8 mouse cellular contexts compared by ENCODE assay signal in genomic region chr9:20897736-20898510, GRCm38 (mm10). TPM values are rescaled to one million over a fixed set of nuclear protein-coding genes. Genes with fewer than 3 reads are reported as not detected.
A peak's percentile ranks its signal among the peaks of the same experiment; 100 is the strongest.
DNase-seq lines count a peak whose midpoint lies in the region; ATAC-seq and TF ChIP-seq lines count a peak whose summit lies in the region.

No protein-coding gene starts in this region.

- intact Hi-C loops in left cerebral cortex, adult 2 months (cut with DNase I), result loop anchor here (1.0 to 5.0 kb wide), 3 partner anchors 10 to 174 kb away; partner anchors contain the start of genes Fdx1l, Gm49373 and Ppan
- intact Hi-C loops in left cerebral cortex, postnatal 25 days (cut with DNase I), result loop anchor here (1.0 to 2.0 kb wide), 2 partner anchors 105 to 233 kb away; partner anchors contain the start of genes Mrpl4 and Tyk2

- no peak for TF ChIP-seq CTCF in left cerebral cortex, adult 2 months (IDR thresholded peaks at IDR 0.05)

- no peaks in the 10 kb centered on the region for H3K9me3 ChIP-seq in embryonic facial prominence, embryonic 11.5 days (replicated peaks; ENCODE audit: control insufficient read depth, low read length)
- no peaks in the 10 kb centered on the region for H3K9me3 ChIP-seq in intestine, embryonic 15.5 days

- 6% methylated on average over 36 of the region's 39 CpGs for WGBS in embryonic facial prominence, embryonic 11.5 days
- 4% methylated on average over 37 of the region's 39 CpGs for WGBS in intestine, embryonic 15.5 days

- no peak for DNase-seq in left cerebral cortex, adult 2 months (ENCODE audit: extremely low spot score in 1 of 2, low spot score in 2 of 2)
- no peak for DNase-seq in left cerebral cortex, postnatal 25 days (ENCODE audit: low spot score in 2 of 2)
- no peak for DNase-seq in embryonic facial prominence, embryonic 11.5 days (ENCODE audit: low spot score)
- peak; percentile 22 for DNase-seq in naive thymus-derived CD4-positive, alpha-beta T cell, adult 2 months (ENCODE audit: low read depth)
- no peak for DNase-seq in spleen, postnatal 14 days (ENCODE audit: low spot score in 2 of 2)
- no peak for DNase-seq in left cerebral cortex, adult 18-20 months (ENCODE audit: low spot score in 2 of 2)
- DNase-seq in cerebellum, postnatal 25 days, result no peak

- peaks cover 8% of the 10 kb centered on the region for H3K36me3 ChIP-seq in embryonic facial prominence, embryonic 11.5 days (replicated peaks; ENCODE audit: control insufficient read depth, insufficient read depth, low read depth, low read length)
- H3K36me3 ChIP-seq in intestine, embryonic 15.5 days, result peaks cover 31% of the 10 kb centered on the region

- H3K4me1 ChIP-seq in embryonic facial prominence, embryonic 11.5 days (ENCODE audit: control insufficient read depth, insufficient read depth, low read length), result peaks cover 5% of the 10 kb centered on the region; the same call in 1 of the 2 replicates
- H3K4me1 ChIP-seq in intestine, embryonic 15.5 days (replicated peaks), result peaks cover 15% of the 10 kb centered on the region

- H3K27ac ChIP-seq in left cerebral cortex, adult 2 months, result peak overlapping the region; percentile 78
- no peak overlapping the region for H3K27ac ChIP-seq in embryonic facial prominence, embryonic 11.5 days (replicated peaks; ENCODE audit: low read depth, low read length)
- peak overlapping the region; percentile 44; the same call in 1 of the 2 replicates for H3K27ac ChIP-seq in intestine, embryonic 15.5 days

- peak overlapping the region; percentile 91 for H3K4me2 ChIP-seq in embryonic facial prominence, embryonic 11.5 days (ENCODE audit: low read depth, low read length)
- H3K4me2 ChIP-seq in intestine, embryonic 15.5 days (replicated peaks), result peak overlapping the region; percentile 88

- peak overlapping the region; percentile 96 for H3K9ac ChIP-seq in embryonic facial prominence, embryonic 11.5 days (replicated peaks; ENCODE audit: low read length)
- H3K9ac ChIP-seq in intestine, embryonic 15.5 days, result peak overlapping the region; percentile 99

- peak overlapping the region; percentile 87 for H3K4me3 ChIP-seq in left cerebral cortex, adult 2 months
- peak overlapping the region; percentile 98 for H3K4me3 ChIP-seq in embryonic facial prominence, embryonic 11.5 days (ENCODE audit: low read depth, low read length)
- H3K4me3 ChIP-seq in intestine, embryonic 15.5 days (replicated peaks), result peak overlapping the region; percentile 97

- ATAC-seq in embryonic facial prominence, embryonic 11.5 days (replicated peaks; ENCODE audit: insufficient number of reproducible peaks, low FRiP score, low TSS enrichment, low read depth), result peak; percentile 15; the same call in 1 of the 2 replicates
- ATAC-seq in intestine, embryonic 15.5 days, result peak; percentile 79

- H3K27me3 ChIP-seq in embryonic facial prominence, embryonic 11.5 days (ENCODE audit: control insufficient read depth, insufficient read depth, low read length), result no peaks in the 10 kb centered on the region
- no peaks in the 10 kb centered on the region for H3K27me3 ChIP-seq in intestine, embryonic 15.5 days (replicated peaks)

RNA-seq across cellular contexts. Expression of gene Eif3g, which starts 0.5 kb away (rescaled TPM):
- total RNA-seq in left cerebral cortex, adult 2 months (2021), result 100 to 1,000 TPM; 118 to 122 TPM
- 100 to 1,000 TPM; 113 to 123 TPM for total RNA-seq in left cerebral cortex, postnatal 25 days (2021)
- polyA plus RNA-seq in embryonic facial prominence, embryonic 11.5 days (2014; fragmentation: Nextera tagmentation; extraction: Ambion mirVana), result 352 TPM in 2 replicates
- 292 and 319 TPM in 2 replicates for polyA plus RNA-seq in intestine, embryonic 15.5 days (2015; fragmentation: Nextera tagmentation; extraction: Ambion mirVana)
- total RNA-seq in left cerebral cortex, adult 18-20 months (2021), result 100 to 1,000 TPM; 133 to 134 TPM

RNA-seq across cellular contexts. Expression of gene Ppan, which starts 9.9 kb away (rescaled TPM):
- total RNA-seq in left cerebral cortex, adult 2 months (2021), result 10 to 100 TPM; 25.6 to 26.3 TPM
- total RNA-seq in left cerebral cortex, postnatal 25 days (2021), result 10 to 100 TPM; 19.9 to 21.1 TPM
- polyA plus RNA-seq in embryonic facial prominence, embryonic 11.5 days (2014; fragmentation: Nextera tagmentation; extraction: Ambion mirVana), result 64.3 and 65.0 TPM in 2 replicates
- polyA plus RNA-seq in intestine, embryonic 15.5 days (2015; fragmentation: Nextera tagmentation; extraction: Ambion mirVana), result 91.6 and 95.5 TPM in 2 replicates
- total RNA-seq in left cerebral cortex, adult 18-20 months (2021), result 10 to 100 TPM; 20.7 to 23.3 TPM

RNA-seq across cellular contexts. Expression of gene Angptl6, which starts 18.4 kb away (rescaled TPM):
- total RNA-seq in left cerebral cortex, adult 2 months (2021), result 10 to 100 TPM in 1 of 2 experiments, 1 to 10 TPM in 1; 9.8 to 10.1 TPM
- total RNA-seq in left cerebral cortex, postnatal 25 days (2021), result 10 to 100 TPM in 1 of 2 experiments, 1 to 10 TPM in 1; 9.0 to 10.2 TPM
- polyA plus RNA-seq in embryonic facial prominence, embryonic 11.5 days (2014; fragmentation: Nextera tagmentation; extraction: Ambion mirVana), result 1.6 and 3.2 TPM in 2 replicates
- 8.3 and 10.7 TPM in 2 replicates for polyA plus RNA-seq in intestine, embryonic 15.5 days (2015; fragmentation: Nextera tagmentation; extraction: Ambion mirVana)
- 10 to 100 TPM in 1 of 2 experiments, 1 to 10 TPM in 1; 9.7 to 11.7 TPM for total RNA-seq in left cerebral cortex, adult 18-20 months (2021)

RNA-seq across cellular contexts. Expression of gene A230050P20Rik, which starts 29.5 kb away (rescaled TPM):
- 10 to 100 TPM; 84.3 to 88.2 TPM for total RNA-seq in left cerebral cortex, adult 2 months (2021)
- 10 to 100 TPM; 60.1 to 69.1 TPM for total RNA-seq in left cerebral cortex, postnatal 25 days (2021)
- polyA plus RNA-seq in embryonic facial prominence, embryonic 11.5 days (2014; fragmentation: Nextera tagmentation; extraction: Ambion mirVana), result 0.64 and 1.1 TPM in 2 replicates
- polyA plus RNA-seq in intestine, embryonic 15.5 days (2015; fragmentation: Nextera tagmentation; extraction: Ambion mirVana), result 15.0 and 19.8 TPM in 2 replicates
- 10 to 100 TPM; 68.5 to 85.5 TPM for total RNA-seq in left cerebral cortex, adult 18-20 months (2021)
